Mouse (Mus musculus) T-helper 2 cell (primary cell): ENCODE measurements around the gene Ptma.
"Not testable (repeated sequence)": the region's sequence is repeated elsewhere in the genome, so short reads cannot be mapped to it uniquely, and the experiment has no call there.

Experiments
- in situ Hi-C: fragments of 300-600 bp; cut with MboI, MseI; formaldehyde crosslinking; loops from one replicate; pipeline ENCODE4 v1.15.1; 2025; ENCODE audit warnings: high pct_unique_total_duplicates

Ptma gene

GRCm38 (mm10) chr1:86538383-86538782, 11.9 kb downstream of the Ptma start:
- in situ Hi-C loops: no loop called here

GRCm38 (mm10) chr1:86539583-86539982, 13.1 kb downstream of the Ptma start:
- in situ Hi-C loops: not testable (repeated sequence)

- in situ Hi-C loops: loop anchor here (5.0 kb wide), 2 partner anchors 40 to 50 kb away; partner anchors contain the start of genes Cops7b and Pde6d
Measured at GRCm38 (mm10) chr1:86542584-86542983, 16.1 kb downstream of the Ptma start.

- in situ Hi-C loops: no loop called here
Measured at GRCm38 (mm10) chr1:86546797-86547196, 20.3 kb downstream of the Ptma start.

- in situ Hi-C loops: no loop called here
Measured at GRCm38 (mm10) chr1:86551299-86551698, 24.8 kb downstream of the Ptma start.

GRCm38 (mm10) chr1:86551877-86552276, 25.4 kb downstream of the Ptma start:
- in situ Hi-C loops: no loop called here

GRCm38 (mm10) chr1:86555665-86556064, 29.1 kb downstream of the Ptma start:
- in situ Hi-C loops: no loop called here

- in situ Hi-C loops: no loop called here
Measured at GRCm38 (mm10) chr1:86557872-86558271, 31.3 kb downstream of the Ptma start.

GRCm38 (mm10) chr1:86559232-86559631, 32.7 kb downstream of the Ptma start:
- in situ Hi-C loops: no loop called here

GRCm38 (mm10) chr1:86562663-86563062, 36.1 kb downstream of the Ptma start:
- in situ Hi-C loops: loop anchor here (10.0 kb wide), 1 partner anchor 1782 kb away; no protein-coding TSS in a partner anchor

GRCm38 (mm10) chr1:86568409-86568808, 41.9 kb downstream of the Ptma start:
- in situ Hi-C loops: loop anchor here (10.0 kb wide), 1 partner anchor 1776 kb away; no protein-coding TSS in a partner anchor

GRCm38 (mm10) chr1:86569292-86569860, 42.9 kb downstream of the Ptma start:
- in situ Hi-C loops: loop anchor here (10.0 kb wide), 1 partner anchor 1775 kb away; no protein-coding TSS in a partner anchor

- in situ Hi-C loops: no loop called here
Measured at GRCm38 (mm10) chr1:86571381-86571780, 44.9 kb downstream of the Ptma start.

- in situ Hi-C loops: no loop called here
Measured at GRCm38 (mm10) chr1:86571941-86572340, 45.4 kb downstream of the Ptma start.
